Mouse (Mus musculus): ENCODE measurements around the gene Cd72. TPM values are rescaled to one million over a fixed set of nuclear protein-coding genes. Genes with fewer than 3 reads are reported as not detected.

Gene Cd72
- polyA plus RNA-seq (2014; fragmentation: Illumina TruSeq; extraction: RNeasy Lipid Tissue Mini Kit (QIAGEN cat#74804); ENCODE audit: low read depth, low replicate concordance), result 3.5 TPM

DNA sequence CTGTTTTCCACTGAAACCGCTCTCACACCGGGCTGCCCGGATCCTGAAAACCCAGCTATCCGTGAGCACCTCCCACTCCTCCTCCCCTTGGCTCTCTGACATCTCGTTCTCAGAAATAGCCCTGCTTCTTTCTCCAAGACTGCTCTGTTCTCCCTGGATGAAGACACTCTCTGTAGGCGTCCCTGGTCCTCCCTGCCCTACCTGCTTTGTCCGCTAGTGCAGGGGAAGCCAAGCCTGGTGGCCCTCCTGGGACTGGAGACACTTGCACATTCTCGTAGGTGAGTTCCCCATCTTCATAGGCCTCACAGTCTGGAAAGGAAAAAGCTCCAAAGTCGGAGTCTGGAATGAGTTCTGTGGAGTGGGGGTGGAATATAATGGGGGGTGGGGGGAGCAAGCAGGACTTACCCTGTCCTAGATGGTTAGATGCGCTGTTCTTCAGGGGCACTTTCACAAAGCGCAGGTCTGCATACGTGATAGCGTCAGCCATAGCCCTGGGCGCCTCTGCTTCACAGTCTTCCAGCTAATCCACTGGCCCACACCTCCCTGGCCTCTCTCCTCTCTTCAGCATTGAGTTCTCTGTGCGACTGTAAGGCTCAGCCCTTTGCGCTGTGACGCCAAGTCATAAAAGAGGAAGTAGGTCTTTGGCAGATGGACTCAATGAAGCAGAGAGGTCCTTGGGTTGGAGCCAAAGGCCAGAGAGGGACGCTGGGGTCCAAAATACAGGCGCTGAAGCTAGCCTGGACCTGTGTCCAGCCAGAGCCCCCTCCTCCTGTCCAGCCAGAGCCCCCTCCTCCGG lies at the start of gene Cd72:
Cd72 (minus strand) TSS at position 588 of the 796 bp plus-strand sequence.

GRCm38 (mm10) chr4:43499407-43500333 lies 45.2 kb upstream of the Cd72 start, which contains the start of gene Arhgef39:
Gene Arhgef39 (minus strand): TSS chr4:43499695.

GRCm38 (mm10) chr4:43492821-43493185 lies 38.4 kb upstream of the Cd72 start, which contains the start of gene Ccdc107:
Gene Ccdc107 (plus strand): TSS chr4:43492900.

DNA sequence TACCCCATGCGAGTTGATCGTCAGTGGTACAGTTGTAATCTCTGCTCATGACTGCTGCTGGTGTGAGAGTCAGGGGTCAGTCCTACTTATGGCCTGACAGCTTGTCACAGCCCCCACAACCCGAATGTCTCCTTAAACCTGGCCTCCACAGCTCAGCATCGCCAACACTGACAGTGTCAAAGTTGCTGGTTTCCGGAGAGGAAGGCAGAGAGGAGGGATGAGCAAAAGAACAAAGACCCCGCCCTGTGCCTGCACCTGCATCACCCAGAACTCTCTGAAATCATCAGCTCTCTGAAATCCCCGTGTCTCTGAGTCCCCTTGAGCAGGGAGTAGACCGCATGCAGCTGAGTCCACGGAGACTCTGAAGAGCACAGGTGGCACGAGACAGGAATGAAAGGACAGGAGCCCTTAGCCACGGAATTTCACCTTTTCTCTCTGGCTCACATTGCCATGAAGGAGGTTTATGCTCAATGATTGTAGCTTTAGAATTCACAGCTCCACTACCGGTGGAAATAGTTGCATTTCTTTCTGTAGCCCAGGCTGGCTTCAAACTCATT lies 29.2 kb upstream of the Cd72 start, which contains the start of gene Sit1:
Sit1 (minus strand) TSS at position 200 of the 557 bp plus-strand sequence.

DNA sequence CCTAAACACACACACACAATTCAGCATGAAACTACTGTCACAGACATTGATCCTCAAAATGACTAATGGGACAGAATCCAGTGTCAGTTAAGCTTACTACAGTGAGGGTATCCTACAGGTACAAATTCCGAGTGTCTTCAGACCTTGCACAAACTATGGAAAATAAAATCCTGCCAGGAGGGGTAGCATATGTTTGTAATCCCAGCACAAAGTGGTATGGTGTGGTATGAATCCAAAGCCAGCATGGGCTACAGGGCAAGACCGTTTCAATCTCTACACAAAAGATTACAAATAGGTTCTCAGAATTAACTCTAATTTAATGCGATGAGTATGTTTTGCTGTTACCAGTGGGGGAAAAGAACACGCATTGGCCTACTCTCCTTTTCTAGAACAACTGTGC lies 12.8 kb downstream of the Cd72 start, which contains the start of gene Tesk1:
Tesk1 (plus strand) TSS at position 301 of the 400 bp plus-strand sequence.

GRCm38 (mm10) chr4:43428946-43429345 lies 25.5 kb downstream of the Cd72 start, which contains the start of gene Fam166b:
Gene Fam166b (minus strand): TSS chr4:43429134.

Other genes starting within 250 kb of the Cd72 start
- 0.73 TPM for gene Atp8b5, start 187.5 kb downstream of the Cd72 start, polyA plus RNA-seq (2014; fragmentation: Illumina TruSeq; extraction: RNeasy Lipid Tissue Mini Kit (QIAGEN cat#74804); ENCODE audit: low read depth, low replicate concordance)
- gene Rusc2, start 72.6 kb downstream of the Cd72 start, polyA plus RNA-seq (2014; fragmentation: Illumina TruSeq; extraction: RNeasy Lipid Tissue Mini Kit (QIAGEN cat#74804); ENCODE audit: low read depth, low replicate concordance), result not detected
- not detected for gene Fam166b, start 25.5 kb downstream of the Cd72 start, polyA plus RNA-seq (2014; fragmentation: Illumina TruSeq; extraction: RNeasy Lipid Tissue Mini Kit (QIAGEN cat#74804); ENCODE audit: low read depth, low replicate concordance)
- 0.32 TPM for gene Tesk1, start 12.7 kb downstream of the Cd72 start, polyA plus RNA-seq (2014; fragmentation: Illumina TruSeq; extraction: RNeasy Lipid Tissue Mini Kit (QIAGEN cat#74804); ENCODE audit: low read depth, low replicate concordance)
- gene Sit1, start 29.1 kb upstream of the Cd72 start, polyA plus RNA-seq (2014; fragmentation: Illumina TruSeq; extraction: RNeasy Lipid Tissue Mini Kit (QIAGEN cat#74804); ENCODE audit: low read depth, low replicate concordance), result not detected
- gene Ccdc107, start 38.3 kb upstream of the Cd72 start, polyA plus RNA-seq (2014; fragmentation: Illumina TruSeq; extraction: RNeasy Lipid Tissue Mini Kit (QIAGEN cat#74804); ENCODE audit: low read depth, low replicate concordance), result 16.3 TPM
- 4.2 TPM for gene Arhgef39, start 45.1 kb upstream of the Cd72 start, polyA plus RNA-seq (2014; fragmentation: Illumina TruSeq; extraction: RNeasy Lipid Tissue Mini Kit (QIAGEN cat#74804); ENCODE audit: low read depth, low replicate concordance)
- 2.0 TPM for gene Car9, start 52.3 kb upstream of the Cd72 start, polyA plus RNA-seq (2014; fragmentation: Illumina TruSeq; extraction: RNeasy Lipid Tissue Mini Kit (QIAGEN cat#74804); ENCODE audit: low read depth, low replicate concordance)
- 7.9 TPM for gene Tpm2, start 69.1 kb upstream of the Cd72 start, polyA plus RNA-seq (2014; fragmentation: Illumina TruSeq; extraction: RNeasy Lipid Tissue Mini Kit (QIAGEN cat#74804); ENCODE audit: low read depth, low replicate concordance)
- 26.8 TPM for gene Creb3, start 107.7 kb upstream of the Cd72 start, polyA plus RNA-seq (2014; fragmentation: Illumina TruSeq; extraction: RNeasy Lipid Tissue Mini Kit (QIAGEN cat#74804); ENCODE audit: low read depth, low replicate concordance)
- gene Tln1, start 108.1 kb upstream of the Cd72 start, polyA plus RNA-seq (2014; fragmentation: Illumina TruSeq; extraction: RNeasy Lipid Tissue Mini Kit (QIAGEN cat#74804); ENCODE audit: low read depth, low replicate concordance), result 110 TPM
- 3.6 TPM for gene Rgp1, start 124.1 kb upstream of the Cd72 start, polyA plus RNA-seq (2014; fragmentation: Illumina TruSeq; extraction: RNeasy Lipid Tissue Mini Kit (QIAGEN cat#74804); ENCODE audit: low read depth, low replicate concordance)
- gene Gba2, start 124.2 kb upstream of the Cd72 start, polyA plus RNA-seq (2014; fragmentation: Illumina TruSeq; extraction: RNeasy Lipid Tissue Mini Kit (QIAGEN cat#74804); ENCODE audit: low read depth, low replicate concordance), result 0.93 TPM
- not detected for gene Msmp, start 129.9 kb upstream of the Cd72 start, polyA plus RNA-seq (2014; fragmentation: Illumina TruSeq; extraction: RNeasy Lipid Tissue Mini Kit (QIAGEN cat#74804); ENCODE audit: low read depth, low replicate concordance)
- gene Npr2, start 177.3 kb upstream of the Cd72 start, polyA plus RNA-seq (2014; fragmentation: Illumina TruSeq; extraction: RNeasy Lipid Tissue Mini Kit (QIAGEN cat#74804); ENCODE audit: low read depth, low replicate concordance), result 9.2 TPM
- gene Spag8, start 199.0 kb upstream of the Cd72 start, polyA plus RNA-seq (2014; fragmentation: Illumina TruSeq; extraction: RNeasy Lipid Tissue Mini Kit (QIAGEN cat#74804); ENCODE audit: low read depth, low replicate concordance), result not detected
- gene Hint2, start 201.8 kb upstream of the Cd72 start, polyA plus RNA-seq (2014; fragmentation: Illumina TruSeq; extraction: RNeasy Lipid Tissue Mini Kit (QIAGEN cat#74804); ENCODE audit: low read depth, low replicate concordance), result 13.5 TPM
- 2.0 TPM for gene Tmem8b, start 214.3 kb upstream of the Cd72 start, polyA plus RNA-seq (2014; fragmentation: Illumina TruSeq; extraction: RNeasy Lipid Tissue Mini Kit (QIAGEN cat#74804); ENCODE audit: low read depth, low replicate concordance)
- gene Fam221b, start 214.5 kb upstream of the Cd72 start, polyA plus RNA-seq (2014; fragmentation: Illumina TruSeq; extraction: RNeasy Lipid Tissue Mini Kit (QIAGEN cat#74804); ENCODE audit: low read depth, low replicate concordance), result not detected
- gene Olfr70, start 246.2 kb upstream of the Cd72 start, polyA plus RNA-seq (2014; fragmentation: Illumina TruSeq; extraction: RNeasy Lipid Tissue Mini Kit (QIAGEN cat#74804); ENCODE audit: low read depth, low replicate concordance), result not detected